Mouse (Mus musculus) heart, postnatal 36 days (tissue): ENCODE results near the gene Leng8. TPM values are rescaled to one million over a fixed set of nuclear protein-coding genes. Genes with fewer than 3 reads are reported as not detected.
A peak's percentile ranks its signal among the peaks of the same experiment; 100 is the strongest.

Source experiments
- DNase-seq, 2 experiments: peaks; one replicate each; pipeline ENCODE4 v3.0.0; 2021 to 2022
- intact Hi-C: fragments of 180-260 bp; cut with DNase I; formaldehyde crosslinking; loops from one replicate; pipeline ENCODE4 v1.15.1; 2025
- total RNA-seq, 2 experiments: library from RNA; stranded (reverse); gene quantifications; 2 replicates each; pipeline ENCODE4 v1.2.3; 2021

Leng8 gene
- total RNA-seq, 2 experiments from 2014 or later, result 30.4 to 45.7 TPM

DNA sequence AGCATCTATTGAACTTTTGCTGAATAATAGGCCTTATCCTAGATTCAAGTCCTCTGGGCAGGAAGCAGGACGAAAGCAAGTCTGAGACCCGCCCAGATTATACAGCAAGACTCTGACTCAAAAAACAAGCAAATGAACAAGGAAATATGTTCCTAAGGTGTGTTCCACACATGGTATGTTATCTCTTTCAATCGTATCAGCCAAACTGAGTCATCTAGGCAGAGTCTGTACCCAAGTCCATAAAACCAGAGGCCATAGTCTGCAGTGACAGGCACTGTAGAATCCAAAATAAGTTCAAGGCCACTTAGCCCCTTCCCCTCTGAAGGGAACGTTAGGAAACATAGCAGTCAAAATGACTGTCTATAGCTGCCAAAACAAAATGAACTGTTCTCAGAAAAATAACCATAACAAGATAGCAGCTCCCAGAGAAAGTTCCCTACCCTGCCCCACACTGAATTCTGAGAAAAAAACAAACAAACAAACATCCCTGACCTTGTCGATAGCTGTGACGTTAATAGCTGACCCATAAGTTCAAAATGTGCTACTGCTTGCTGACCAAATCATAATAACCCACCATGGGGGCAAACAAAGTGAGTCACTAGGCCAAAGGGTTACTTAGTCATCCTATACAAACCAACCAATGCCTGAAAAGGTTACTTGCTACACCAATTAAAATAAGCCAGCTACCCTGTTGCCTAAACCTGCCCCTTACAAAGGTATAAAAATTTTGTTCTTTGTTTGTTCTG is 33.5 kb downstream of the Leng8 start:
- DNase-seq, result no peak
- intact Hi-C loops, result no loop called here

GRCm38 (mm10) chr7:4178438-4178837 is 41.6 kb downstream of the Leng8 start:
- intact Hi-C loops, result no loop called here
- DNase-seq, result peak; percentile 52 to 55

Other genes with a start within 250 kb of the Leng8 start
- under 1 TPM in 1 of 2 experiments, not detected in 1; 0.35 TPM for gene Gm14548, start 238.9 kb upstream of the Leng8 start, total RNA-seq
- under 1 TPM; 0.38 to 0.58 TPM for gene Lilra6, start 221.5 kb upstream of the Leng8 start, total RNA-seq
- 1 to 10 TPM; 1.8 to 3.0 TPM for gene Lair1, start 73.8 kb upstream of the Leng8 start, total RNA-seq
- gene Ttyh1, start 17.6 kb upstream of the Leng8 start, total RNA-seq, result 1 to 10 TPM in 1 of 2 experiments, under 1 TPM in 1; 0.89 to 2.6 TPM
- 1 to 10 TPM; 2.4 to 3.6 TPM for gene Leng9, start 13.3 kb downstream of the Leng8 start, total RNA-seq
- 1 to 10 TPM; 4.6 to 6.2 TPM for gene Cdc42ep5, start 27.8 kb downstream of the Leng8 start, total RNA-seq
- 1 to 10 TPM in 1 of 2 experiments, under 1 TPM in 1; 0.80 to 1.0 TPM for gene Lilra5, start 100.7 kb downstream of the Leng8 start, total RNA-seq
- gene Ncr1, start 200.7 kb downstream of the Leng8 start, total RNA-seq, result not detected